Mouse (Mus musculus) megakaryocyte-erythroid progenitor cell, adult 5-6 weeks (primary cell): ENCODE data around the gene Stn1. TPM values are rescaled to one million over a fixed set of nuclear protein-coding genes. Genes with fewer than 3 reads are reported as not detected.

Experiments
- ATAC-seq: replicated peaks from 2 replicates; pipeline ENCODE4 v1.8.0; 2016; ENCODE audit warnings: mild to moderate bottlenecking, inconsistent platforms; ENCODE audit not compliant: severe bottlenecking, poor library complexity, low FRiP score, low TSS enrichment
- total RNA-seq, 2 experiments: library from RNA; stranded (forward) in 1 of 2; stranded (reverse) in 1 of 2; fragments of 200-1000, 215-1000 nt in 1 of 2; fragments of >200 nt in 1 of 2; fragmentation: Nextera tagmentation in 1 of 2; gene quantifications; 2 replicates each; pipeline ENCODE4 v1.2.3; 2014 to 2017

The Stn1 gene
- total RNA-seq, 2 experiments from 2014 or later: 15.3 to 19.9 TPM

DNA sequence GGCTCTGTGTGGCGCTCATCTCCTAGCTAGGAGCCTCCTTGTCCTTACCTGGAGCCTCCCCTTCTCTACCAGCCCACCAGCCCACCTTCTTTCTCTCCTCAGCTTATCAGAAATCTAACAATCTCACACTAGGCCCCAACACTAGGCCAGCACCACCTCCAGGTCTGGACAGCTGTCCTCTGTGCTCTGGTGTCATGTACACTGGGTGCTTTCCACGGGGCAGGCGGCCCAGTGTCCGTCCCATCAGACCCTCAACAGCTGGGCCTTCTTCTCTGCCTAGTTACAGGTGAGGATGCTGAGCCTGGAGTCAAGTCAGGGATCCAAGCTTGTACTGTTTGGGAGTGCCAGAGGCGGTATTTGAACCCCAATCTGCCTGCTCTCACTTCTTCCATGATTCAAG is 78.1 kb downstream of the Stn1 start:
- ATAC-seq: no peak

DNA sequence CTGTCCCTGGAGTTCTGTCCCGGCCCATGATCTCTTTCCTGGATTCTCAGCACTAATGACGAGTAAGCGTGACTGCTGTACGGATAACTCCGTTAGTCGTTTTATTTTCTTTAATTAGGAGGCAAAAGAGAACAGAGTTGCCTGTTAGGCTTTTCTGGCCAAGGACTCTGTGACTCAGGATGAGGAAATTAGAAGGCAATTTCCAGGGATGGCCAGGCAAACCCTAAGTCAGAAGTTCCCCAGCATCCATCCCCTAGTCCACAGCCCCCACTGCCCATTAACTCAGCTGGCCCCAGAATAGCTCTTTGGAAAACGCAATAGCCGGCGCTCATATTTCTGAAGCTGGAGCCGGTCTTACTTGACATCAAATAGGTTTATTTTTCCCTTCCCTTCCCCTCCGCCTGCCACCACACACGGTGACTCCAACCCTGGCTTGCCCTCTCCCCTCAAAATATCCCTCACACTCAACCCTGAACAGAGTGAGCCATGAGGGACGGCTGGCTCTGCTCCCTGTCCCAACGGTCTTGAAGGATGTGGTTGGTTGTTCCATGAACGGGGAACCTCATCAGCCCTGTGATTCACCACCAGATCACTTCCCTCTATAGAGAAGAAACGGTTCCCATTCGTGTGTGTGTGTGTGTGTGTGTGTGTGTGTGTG is 78.7 kb downstream of the Stn1 start:
- ATAC-seq: no peak

DNA sequence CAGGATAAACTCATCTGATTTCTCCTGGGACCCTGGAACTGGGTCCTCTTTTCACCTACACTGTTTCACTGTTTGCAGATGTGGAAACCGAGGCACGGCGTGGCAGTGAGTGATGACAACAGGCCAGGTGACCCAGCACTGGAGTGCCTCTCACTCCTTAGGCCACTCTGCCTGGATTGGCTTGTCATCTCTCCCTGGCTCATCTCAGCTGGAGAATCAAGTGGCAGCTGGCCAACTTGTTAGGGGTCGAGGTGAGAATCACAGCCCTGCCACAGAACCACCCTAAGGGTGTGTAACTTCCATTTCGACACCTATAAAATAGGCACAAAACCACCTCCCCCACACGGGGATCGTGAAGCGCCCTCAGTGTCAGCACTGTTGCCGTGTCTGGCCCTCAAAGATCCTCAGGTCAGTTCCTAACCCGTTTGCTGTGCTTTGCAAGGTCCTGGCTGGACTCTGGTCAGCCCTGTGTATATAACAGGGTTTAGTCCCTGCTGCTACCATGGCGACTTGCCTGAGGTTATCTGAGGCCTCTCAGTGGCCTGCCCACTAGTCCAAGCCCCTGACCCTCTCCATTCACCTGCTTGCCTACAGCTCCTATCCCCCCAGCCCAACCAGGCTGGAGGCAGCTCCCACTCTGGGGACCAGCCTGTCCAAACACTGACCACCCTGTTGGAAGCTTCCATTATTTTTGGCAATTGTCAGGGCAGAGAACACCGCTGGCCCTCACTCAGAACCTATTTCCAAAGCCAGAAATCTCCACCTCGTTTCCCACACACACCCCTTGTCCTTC is 79.4 kb downstream of the Stn1 start:
- ATAC-seq: no peak

DNA sequence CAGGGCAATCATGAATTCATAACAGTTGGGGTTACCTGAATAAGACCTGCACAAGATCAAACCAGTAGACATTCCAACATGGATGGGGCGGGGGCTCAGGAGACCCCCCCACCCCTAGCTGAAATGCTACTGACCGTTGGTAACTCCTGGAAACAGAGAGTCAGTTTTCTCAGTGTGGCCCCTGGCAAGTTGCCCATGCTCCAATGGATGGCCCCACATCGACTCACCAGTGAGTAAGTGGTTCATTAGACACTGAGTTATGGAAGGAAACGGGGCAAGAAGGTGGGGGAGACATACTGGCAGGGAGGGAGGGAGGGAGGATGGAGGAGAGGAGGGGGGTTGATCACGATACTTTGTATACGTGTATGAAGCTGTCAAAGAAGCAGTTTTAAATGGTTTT is 81.3 kb downstream of the Stn1 start:
- no peak for ATAC-seq

DNA sequence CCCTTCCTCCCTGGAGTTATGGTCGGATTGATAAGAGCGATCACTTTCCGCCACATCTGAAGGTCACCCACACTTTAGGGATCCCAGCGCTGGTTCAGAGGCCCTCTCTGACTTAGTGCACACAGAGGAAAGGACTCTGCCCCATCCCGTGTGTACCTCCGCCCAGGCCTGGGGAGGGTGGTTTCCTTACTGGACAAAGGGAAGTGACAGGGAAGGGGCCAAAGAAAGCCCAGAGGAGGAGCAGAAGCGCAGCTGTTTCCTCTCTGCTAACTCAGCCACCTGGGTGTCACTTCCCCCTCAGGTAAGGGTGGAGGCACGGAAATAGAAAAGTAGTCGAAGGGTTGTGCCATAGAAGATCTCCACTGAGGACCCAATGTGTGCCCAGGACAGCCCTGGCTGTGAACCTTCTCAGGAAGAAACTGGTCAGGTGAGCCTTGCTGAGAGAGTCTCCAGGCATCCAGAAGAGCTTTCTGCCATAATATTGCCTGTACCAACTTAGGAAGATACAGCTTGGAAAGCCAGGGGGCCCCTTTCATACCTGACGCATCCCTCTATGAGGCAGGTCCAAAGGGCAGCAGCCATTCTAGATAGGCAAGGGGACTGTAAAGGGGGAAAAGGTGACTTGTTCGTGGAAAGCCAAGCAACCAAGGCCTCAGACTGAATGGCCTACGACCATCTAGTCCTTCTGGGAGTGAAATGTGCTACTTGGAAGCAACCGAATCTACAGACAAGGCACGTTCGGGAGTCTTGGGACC is 82.1 kb downstream of the Stn1 start:
- no peak for ATAC-seq

DNA sequence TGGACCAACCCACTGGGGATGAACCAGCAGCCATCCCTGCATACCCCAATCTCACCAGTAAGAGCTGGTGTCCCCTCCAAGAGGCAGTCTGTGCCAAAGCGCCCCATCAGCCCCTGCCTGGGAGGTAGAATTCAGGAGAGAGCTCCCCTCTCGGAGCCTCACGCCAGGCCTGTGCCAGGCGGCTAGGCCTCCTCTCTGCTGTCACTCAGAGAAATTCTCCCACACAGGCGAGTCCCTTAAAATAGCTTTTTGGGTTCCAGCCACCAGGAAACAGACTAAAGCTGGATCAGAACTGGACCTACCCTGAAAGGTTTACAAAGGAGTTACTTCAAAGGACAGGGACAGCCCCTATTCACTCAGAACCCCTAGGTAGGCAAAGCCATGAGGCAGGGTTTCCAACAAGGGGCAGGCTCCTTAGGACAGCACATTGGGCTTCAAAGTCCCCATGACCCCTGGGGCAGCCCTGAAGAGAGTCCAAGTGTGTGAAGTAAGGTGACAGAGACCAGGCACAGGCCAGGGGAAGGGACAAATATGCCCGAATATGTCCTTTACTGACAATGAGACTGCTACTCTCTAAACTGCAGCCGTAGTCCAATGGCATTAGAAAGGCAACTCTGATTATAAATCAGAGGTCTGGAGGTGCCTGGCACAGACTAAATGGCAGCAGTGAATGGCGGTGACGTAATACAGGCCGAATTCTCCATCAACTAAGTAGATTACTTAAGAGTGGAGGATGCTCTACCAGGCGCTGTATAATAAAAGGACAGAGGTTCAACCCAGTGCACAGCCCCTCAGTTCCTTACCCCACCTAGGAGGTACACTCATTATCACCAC is 82.9 kb downstream of the Stn1 start:
- ATAC-seq: no peak

DNA sequence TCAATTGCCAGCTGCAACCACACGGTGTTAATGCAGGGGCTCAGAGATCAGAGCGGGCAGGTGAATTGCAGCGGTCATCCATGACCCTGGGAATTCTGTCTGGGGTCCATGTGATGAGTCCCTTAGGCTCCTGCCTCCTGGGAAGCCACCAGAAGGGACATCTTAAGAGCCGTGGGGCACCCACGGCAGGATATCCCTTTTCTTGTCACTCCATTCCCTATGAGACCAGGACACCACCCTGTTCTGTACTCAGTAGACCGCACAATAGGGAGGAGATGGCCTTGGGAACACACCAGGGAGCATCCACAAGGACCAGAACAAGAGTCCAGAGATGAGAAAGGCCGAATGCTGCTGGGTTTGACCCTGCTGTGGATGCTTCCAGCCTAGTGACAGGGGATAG is 84.0 kb downstream of the Stn1 start:
- no peak for ATAC-seq

DNA sequence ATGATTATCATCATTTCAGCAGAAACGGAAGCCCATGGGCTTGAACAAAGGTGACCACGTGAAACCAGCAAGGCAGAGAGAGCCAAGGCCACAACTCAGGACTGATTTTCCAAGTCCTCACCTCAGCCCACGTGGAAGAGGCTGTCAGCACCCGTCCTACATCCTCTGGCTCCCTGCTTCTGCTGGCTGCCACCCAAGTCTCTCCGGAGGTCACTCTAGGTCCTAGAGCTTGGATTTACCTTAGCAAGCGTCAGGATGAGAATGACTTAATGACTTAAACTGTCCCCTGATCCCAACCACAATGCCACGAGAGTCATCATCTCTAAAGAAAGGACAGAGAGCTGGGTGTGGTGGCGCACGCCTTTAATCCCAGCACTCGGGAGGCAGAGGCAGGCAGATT is 84.6 kb downstream of the Stn1 start:
- no peak for ATAC-seq

DNA sequence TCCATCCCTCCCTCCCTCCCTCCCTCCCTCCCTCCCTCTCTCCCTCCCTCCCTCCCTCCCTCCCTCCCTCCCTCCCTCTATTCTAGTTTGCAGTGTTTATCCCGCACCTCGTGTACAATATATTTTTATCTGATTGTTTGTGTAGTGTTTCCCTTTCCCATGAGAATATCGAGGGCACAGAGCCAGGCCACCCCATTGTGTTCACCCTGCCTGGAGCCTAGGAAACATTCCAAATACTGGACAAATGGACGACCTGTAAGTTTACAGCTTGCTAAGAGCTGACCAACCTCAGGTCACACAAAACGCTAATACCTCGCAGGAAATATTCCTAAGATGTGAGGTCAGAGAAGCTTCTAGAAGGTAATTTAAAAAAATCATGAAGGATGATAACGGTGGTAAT is 85.1 kb downstream of the Stn1 start:
- no peak for ATAC-seq

DNA sequence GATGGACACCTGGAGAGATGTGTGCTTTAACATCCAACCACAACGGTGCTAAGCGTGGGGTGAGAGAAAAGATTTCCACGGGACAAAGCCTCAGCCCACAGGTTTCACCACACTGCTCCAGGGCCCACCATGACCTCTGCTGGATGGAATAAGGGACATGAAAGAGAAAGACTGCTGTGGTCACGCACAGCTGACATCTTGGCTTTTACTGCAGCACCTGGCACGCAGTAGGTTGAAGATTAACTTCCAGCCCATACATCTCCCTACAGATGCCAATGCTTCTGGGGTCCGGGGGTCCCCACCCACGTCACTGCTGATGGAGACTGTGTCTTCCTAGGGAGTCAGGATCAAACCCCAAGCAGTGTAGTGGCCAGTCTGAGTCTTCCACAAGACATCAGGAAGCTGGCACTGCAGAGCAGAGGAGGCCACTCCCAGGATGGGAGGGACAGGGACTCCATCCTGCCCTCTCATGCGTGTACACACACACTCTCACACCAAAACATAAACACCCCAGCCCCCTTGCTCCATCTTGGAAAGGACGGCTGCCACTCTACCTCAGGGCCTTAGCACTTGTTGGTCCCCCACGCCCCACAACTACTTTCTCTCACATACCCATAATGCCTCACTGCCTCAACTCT is 85.7 kb downstream of the Stn1 start:
- ATAC-seq: no peak

Other genes with a start within 250 kb of the Stn1 start
- 0.55 and 0.96 TPM in 2 replicates for gene Sh3pxd2a, start 73.1 kb downstream of the Stn1 start, total RNA-seq (2014; fragmentation: Nextera tagmentation)
- gene Sh3pxd2a, start 73.1 kb downstream of the Stn1 start, total RNA-seq (2017): 0.34 and 1.0 TPM in 2 replicates
- 101 and 110 TPM in 2 replicates for gene Slk, start 42.2 kb upstream of the Stn1 start, total RNA-seq (2014; fragmentation: Nextera tagmentation)
- 164 and 206 TPM in 2 replicates for gene Slk, start 42.2 kb upstream of the Stn1 start, total RNA-seq (2017)
- gene Col17a1, start 154.6 kb upstream of the Stn1 start, total RNA-seq (2014; fragmentation: Nextera tagmentation): 4.0 TPM in 1 of 2 replicates, not detected in the other
- gene Col17a1, start 154.6 kb upstream of the Stn1 start, total RNA-seq (2017): 0.19 TPM in 1 of 2 replicates, not detected in the other
- 83.7 and 88.8 TPM in 2 replicates for gene Sfr1, start 194.2 kb upstream of the Stn1 start, total RNA-seq (2014; fragmentation: Nextera tagmentation)
- gene Sfr1, start 194.2 kb upstream of the Stn1 start, total RNA-seq (2017): 154 and 178 TPM in 2 replicates